Mouse (Mus musculus) c-Kit-positive CD71-positive TER-119-positive erythroid progenitor cells, embryonic 14.5 days (primary cell): Measurements from ENCODE around the gene Rad51b.

ENCODE experiments used
- DNase-seq: peaks from one replicate; pipeline ENCODE4 v3.0.0-alpha.2; 2013; ENCODE audit warnings: low spot score

Rad51b gene

DNA sequence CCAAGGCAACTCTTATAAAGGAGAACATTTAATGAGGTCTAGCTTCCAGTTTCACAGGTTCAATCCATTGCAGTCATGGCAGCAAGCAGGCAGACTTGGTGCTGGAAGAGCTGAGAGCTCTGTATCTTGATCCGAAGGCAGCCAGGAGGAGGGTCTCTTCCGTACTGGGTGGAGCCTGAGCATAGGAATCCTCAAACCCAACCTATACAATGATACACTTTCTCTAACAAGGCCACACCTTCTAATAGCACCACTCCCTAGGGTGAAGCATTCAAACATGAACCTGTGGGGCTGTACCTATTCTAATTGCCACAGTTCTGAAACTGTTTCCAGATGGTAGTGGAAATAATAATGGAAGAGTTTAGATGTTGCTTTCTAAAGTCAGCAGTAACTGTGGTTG lies 33.5 kb downstream of the Rad51b start:
- DNase-seq, result no peak

DNA sequence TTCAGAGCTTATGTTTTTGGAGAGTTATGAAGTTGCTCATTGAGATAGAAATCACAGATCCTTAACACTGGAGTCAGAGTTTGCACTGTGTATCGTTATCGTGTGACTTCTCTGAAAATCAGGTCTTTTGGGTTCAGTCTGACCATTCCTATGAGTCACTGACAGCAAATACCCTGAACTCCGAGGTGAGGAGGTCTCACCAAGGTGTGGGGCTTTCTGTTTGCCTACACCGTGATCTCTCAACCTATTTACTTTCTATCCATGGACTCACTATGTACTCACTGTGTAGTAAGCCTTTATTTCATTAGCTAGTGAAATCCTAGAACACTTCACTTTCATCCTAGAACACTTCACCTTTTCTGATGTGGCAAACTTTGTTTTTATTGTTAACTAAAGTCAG lies 34.6 kb downstream of the Rad51b start:
- DNase-seq, result no peak

DNA sequence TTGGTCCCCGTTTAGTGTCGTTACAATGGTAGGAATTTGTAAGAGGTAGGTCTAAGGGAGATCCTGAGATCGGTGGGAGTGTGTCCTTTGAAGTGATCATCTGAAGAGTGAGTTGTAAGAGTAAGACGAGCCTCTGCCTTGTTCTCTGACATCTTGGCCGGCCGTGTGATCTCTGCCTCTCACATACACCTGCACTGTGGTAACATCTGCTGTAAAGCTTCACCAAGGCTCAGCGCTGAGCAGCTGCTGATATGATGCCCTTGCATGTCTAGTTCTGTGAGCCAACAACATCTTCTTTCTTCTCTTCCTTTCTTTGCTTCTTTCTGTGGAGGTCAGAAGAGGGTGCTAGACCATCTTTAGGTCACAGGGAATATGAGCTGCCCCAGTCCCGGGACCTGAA lies 41.7 kb downstream of the Rad51b start:
- no peak for DNase-seq

DNA sequence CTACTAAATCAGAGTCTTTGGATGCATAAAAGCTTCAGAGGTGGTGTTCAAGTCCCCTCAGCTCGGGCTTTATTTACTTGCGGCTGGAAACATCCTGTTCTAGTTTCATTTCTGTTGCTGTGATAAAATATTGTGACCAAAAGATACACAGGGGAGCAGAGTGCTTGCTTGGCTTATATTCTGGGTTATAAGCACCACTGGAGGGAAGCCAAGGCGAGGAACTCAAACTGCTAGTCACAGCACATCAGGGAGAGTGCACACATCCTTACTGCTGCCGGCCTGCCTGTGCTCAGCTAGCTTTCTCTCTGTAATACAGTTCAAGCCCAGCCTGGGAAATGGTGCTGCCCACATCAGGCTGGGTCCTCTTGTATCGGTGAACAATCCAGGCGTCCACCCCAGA lies 43.4 kb downstream of the Rad51b start:
- DNase-seq, result no peak

DNA sequence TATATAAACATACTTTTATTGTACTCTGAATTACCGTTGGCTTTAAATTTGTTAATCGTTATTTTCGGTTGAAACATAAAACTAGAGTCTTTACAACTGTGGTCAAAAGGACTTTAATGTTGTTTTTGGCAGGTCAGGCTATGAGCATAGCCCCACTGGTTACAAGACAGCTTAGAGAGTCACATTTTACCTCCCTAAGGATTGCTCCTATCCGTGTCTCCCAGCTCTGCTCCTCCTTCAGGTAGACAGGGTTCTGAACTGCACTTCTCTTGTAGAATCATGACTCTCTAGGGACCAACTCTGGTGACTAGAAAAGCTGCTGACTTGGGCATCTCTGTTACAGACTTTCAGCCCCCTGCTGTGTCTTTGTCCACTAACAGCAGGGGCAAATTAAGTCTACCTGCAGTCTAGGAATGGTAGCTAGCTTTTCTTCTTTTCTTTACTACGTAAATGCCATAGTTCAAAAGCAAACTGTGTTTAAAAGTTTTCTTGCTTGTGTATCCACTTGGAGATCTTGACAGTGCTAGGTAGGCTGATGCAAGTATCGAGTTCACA lies 44.3 kb downstream of the Rad51b start:
- no peak for DNase-seq

DNA sequence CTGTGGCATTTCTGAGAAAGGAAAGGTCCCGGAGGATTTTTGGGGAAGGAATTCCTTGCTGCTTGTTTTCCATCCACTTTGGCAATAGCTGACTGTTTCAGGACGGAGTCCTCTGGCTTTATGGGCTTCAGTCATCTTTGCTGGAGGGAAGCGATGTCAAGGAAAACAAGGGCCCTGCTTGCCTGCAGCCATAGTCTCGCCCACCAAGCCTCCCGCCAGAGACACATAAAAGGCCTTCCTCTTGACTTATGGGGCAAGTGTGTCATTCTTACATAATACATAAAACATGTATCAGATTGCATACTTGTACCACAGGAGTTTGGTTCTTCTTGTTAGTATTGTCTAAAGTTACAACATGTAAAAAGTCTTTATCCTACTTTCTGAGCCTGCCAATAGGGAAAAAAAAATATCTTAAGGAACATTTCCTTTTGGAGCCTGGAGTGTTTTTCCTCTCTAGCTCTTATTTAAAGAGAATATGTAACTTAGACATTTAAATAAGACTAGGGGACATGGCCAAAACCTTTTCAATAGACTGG lies 49.2 kb downstream of the Rad51b start:
- DNase-seq, result no peak

DNA sequence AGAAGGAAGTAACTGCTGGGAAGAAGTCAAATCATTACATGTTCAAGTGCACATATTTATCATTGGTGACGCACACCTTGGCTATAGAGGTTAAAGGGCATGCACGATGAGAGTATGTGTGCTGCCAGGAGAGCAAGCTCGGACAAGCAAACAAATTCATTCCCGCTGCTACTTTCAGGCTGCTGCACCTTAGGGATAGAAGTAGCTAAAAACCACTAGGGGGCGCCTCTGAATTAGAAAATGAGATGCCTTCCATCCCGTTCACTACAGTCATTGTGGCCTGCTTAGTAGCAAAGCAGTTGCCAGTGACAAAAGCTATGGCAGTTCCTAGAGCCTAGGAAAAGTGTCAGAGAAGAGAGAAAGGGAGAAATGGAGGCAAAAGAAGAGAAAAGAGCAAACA lies 50.6 kb downstream of the Rad51b start:
- DNase-seq, result peak; percentile 54

DNA sequence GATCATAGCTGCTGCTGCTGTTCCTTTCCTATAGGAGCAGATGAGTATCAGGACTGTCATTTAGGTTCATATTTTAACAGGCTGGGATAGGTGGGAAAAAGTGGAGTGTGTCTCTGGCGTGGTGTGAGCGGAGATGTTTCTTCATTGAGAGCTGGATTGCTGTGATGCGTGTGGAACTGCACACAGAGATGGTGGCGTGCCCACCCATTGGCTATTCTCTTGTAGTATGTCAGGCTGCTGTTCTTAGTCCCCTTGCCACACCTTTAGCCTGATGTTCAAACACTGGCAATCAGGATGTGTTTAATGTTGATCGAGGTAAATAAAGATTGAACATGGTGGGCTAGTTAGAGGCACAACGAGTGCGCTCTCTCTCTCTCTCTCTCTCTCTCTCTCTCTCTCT lies 54.4 kb downstream of the Rad51b start:
- DNase-seq, result no peak

DNA sequence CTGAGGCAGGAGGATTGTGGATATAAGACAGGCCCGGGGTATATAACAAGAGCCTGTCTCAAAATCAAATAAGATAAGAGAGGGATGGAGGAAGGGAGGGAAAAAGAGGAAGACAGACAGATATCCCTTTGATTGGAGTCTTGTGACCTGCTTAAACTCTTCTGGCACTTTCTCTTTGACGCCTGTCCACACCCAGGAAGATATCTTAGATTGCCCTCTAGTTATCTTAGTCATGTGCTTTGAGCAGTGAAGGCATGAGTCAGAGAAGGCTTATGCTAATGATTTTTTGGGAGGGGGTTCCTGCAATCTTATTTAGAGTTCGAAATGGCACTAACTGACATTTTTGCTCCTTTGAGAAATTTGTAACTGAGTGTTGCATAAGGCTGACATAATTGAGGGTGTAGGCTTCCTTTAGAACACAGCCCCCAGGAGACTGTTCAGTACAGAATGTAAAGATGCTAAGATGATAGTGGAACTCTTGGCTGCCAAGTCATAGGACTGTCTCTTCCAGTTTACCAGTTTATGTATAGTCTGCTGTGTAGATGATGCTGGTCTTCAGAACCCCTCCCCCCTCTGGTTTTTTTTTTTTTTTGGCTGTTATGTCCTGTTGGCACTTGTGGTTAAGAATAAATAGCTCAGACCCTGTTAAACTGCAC lies 55.1 kb downstream of the Rad51b start:
- DNase-seq, result no peak

DNA sequence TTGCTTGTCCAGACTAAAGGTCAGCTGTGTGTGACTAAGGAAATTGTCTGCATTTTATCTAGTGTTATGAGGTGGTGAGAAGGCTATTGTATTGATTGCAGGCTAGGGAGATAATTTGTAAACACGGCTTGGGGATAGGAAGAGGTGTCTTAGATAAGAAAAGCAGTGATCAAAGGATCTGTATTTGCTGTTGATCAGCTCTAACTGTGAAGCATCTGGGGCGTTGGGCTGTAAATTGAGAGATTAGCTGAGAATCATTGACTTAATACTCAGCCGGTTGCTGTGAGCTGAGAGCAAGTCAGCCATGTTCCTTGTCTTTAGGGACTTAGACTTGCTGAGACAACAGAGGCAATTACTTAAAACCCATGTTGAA lies 55.6 kb downstream of the Rad51b start:
- DNase-seq, result no peak

DNA sequence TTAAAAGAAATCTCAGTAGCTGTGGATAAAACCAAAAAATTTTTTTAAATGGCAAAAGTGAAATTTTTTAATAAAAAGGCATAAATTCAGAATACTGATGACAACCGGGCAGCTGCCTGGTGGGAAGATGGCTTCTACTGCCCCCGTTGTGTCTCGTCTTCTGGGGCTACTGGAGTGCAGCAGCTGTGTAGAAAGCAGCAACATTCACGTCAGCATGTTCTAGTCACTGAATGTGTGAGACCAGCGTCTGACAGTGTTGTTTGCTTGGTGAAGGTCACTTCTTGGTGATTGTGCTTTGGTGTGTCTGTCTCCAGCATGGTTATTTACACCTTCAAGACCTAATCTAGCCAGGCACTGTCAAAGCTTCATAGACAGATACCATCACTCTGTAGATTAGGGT lies 56.3 kb downstream of the Rad51b start:
- DNase-seq, result no peak

DNA sequence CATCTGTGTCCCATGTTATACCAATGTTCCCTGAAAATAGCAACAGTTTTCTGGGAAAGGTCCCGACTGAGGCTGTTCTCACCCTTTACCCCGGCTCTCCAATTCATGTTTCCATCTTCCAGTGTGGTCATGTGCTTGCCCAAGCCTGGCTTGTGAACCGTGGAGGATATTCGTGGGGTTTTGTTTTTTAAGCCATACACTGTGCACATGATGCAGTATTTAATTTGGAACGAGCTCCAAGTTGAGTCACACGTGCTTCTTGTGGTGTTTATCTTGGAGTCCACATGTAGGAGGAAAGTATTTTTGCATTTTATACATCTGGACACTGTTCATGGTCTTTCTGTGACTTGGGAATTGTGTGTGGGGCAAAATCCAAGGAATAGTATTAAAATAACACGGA lies 57.5 kb downstream of the Rad51b start:
- no peak for DNase-seq

DNA sequence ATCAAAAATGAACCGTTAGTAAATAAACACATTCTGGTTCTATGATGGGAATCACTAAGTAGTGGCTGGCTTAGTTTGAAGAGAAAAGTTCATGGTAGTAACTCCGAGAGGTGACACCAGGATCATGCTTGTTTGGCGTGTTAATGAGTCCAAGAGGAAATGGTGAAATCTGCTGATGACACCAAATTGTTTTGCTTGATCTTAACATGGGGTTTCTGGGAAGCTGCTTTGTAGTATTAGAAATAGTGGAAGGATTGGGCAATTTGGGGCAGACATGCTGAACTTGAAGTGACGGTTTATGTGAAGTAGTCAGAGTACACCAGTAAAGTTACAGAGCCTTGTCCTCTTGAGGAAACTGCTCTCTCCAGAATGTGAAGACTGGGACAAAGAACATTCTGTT lies 59.1 kb downstream of the Rad51b start:
- DNase-seq, result no peak

DNA sequence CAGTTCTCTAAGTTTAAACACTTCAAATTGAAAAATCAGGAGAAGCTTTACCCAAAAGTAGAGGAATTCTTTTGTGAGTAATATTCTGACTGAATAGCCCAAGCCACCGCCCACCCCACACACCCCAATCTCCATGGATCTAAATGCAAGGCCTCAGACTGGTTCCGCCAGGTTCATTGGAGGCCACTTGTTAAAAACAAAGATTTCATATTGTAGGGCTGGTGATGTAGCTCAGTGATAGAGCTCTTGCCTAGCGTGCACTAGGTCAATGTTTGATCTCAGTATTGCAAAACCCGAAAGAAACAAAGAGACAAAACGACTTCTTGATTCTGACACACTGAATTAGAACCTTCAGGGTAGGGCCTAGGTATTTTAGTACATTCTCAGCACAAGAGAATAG lies 60.5 kb downstream of the Rad51b start:
- DNase-seq, result no peak

DNA sequence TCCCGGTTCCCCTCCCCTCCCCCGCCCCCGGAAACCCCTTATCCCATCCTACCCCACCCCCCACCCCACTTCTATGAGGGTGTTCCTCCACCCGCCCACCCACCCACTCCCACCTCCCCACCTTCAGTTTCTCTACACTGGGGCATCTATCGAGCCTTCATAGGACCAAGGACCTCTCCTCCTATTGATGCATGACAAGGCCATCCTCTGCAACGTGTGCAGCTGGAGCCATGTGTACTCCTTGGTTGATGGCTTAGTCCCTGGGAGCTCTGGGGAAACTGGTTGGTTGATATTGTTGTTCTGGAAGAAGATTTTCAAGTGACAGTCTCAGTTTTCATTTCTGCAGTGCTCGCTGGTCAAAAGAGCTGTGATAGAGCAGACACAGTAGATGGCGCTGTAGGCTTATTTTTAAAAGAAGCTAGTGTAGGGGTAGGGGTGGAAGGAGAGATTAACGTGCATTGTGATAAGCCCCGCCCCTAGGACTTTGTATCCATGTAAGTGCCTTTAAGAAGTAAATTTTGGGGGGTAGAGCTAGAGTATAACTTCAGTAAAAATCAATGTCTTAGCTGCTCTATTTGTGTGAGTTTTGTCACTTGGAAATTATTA lies 61.6 kb downstream of the Rad51b start:
- peak; percentile 73 for DNase-seq

DNA sequence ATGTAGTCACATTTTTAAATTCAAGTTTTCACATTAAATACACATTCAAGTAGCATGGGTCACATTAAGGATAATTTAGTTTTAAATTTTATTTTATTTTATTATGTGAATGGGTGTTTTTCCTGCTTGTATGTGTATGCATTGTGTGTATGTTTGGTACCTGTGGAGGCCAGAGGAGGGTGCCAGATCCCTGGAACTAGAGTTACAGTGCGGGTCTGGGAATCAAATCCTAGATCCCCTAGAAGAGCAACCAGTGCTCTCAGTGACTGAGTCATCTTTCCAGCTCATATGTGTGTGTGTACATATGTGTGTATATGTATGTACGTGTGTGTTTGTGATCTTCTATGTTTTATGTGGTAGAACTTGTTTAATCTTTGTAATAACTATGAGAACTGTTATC lies 62.3 kb downstream of the Rad51b start:
- no peak for DNase-seq

DNA sequence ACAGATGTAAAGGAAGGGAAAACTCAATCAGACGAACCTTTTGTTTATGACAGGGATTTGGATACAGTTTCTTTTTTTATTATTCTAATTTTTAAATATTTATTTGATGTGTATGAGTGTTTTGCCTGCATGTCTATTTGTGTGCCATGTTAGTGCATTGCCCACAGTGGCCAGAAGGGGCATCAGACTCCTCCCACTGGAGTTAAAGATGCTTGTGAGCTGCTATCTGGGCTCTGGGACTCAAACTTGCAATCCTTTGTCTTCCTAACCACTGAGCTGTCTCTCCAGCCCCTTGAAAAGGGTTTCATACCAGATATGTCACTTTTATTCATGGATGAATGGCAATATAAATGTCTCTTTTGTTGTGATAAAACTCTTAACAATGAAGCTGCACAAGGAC lies 65.1 kb downstream of the Rad51b start:
- peak; percentile 35 for DNase-seq

DNA sequence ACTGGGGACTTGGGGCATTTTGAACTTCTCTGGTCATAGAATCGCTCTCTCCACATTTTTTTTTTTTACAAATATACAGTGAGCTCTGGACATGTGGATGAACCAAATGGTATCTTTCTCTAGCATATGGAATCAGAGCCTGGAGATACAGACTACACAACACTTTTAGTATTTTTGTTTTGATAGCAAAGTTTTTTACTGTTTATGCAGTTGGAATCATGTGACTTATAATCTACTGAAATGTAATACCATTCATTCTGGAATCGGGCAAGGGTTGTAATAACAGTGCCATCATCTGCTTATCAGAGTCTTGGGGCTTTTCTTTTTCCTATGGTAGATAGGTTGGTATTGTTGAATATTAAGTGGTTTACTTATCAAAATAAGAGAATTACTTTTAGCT lies 67.2 kb downstream of the Rad51b start:
- DNase-seq, result no peak

DNA sequence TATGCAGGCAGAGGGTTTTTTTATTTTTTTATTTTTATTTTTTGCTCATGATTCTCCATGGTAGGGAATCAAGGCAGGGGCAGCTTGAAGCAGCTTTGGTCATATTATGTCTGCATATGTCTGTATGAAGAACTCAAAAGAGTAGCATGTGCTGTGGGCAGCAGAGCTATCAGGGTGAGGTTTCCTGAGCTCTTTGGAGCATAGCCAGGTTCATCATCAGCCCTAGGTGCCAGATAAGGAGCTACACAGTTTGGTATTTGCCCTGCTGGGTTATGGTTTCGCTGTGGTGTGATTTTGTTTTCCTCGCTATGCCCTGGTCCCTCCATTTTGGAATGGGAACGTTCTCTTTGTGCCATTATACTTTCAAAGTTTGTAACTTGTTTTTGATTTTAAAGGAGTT lies 71.7 kb downstream of the Rad51b start:
- no peak for DNase-seq

DNA sequence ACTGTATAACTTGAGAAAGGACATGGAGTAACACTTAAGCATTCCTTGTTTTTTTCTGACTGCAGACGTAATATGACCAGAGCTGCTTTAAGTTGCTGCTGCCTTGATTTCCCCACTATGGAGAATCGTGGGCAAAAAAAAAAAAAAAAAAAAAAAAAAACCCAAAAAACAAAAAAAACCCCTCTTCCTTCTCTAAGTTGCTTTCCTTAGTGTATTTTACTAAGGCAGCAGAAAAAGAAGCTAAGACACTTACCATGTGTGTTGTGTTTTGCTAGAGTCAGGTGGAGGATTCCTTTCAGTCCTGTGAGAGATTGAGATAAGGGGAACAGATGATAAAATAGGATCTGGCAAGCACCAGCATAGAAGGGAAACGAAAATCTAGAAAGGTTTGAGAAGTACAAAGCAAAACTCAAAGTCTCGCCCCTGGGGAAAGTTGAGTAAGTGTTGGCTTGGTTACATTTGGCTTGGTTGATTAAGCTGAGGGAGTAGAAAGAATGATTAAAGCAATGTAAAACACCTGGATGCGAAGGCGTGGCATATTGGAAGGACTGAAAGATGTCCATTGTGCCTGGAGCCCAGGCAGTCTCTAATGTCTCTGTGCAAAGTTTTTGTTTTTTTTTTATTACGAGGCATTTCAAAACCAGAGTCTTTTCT lies 72.6 kb downstream of the Rad51b start:
- no peak for DNase-seq

DNA sequence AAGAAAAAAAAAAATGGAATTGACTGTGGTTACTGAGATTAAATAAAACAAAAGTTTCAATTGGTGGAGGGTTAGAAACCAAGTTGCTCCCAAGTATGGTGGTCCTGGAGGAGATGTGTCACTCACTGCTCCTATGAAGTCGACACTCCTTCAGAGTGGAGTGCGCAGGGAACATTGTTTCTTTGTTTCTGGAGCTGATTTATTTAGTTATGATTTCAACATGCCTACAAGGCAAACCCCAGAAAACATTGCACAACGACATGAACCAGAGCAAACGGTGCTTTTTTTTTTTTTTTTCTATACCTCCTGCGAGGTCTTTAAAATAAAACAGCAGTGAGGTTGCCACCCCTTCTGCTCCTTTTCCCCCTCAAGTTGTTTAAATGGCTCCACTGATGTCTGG lies 75.6 kb downstream of the Rad51b start:
- no peak for DNase-seq

DNA sequence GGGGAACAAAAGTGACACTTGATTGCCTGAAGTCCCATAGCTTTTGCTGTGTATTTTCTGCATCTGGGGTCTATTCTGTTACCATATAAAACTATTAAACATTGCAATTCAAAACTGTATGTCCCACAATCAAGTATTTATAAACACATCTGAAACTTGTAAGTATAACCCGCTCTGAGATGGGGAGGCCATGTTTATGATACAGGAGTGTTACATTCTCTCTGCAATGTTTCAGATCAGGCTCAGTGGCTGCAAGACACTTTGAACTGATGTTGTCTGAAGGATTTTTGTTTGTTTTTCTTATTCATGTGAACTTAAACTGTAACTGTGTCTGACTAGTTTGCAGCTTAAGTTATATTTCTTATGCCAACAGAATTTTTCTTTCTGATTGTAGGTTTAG lies 80.3 kb downstream of the Rad51b start:
- no peak for DNase-seq

DNA sequence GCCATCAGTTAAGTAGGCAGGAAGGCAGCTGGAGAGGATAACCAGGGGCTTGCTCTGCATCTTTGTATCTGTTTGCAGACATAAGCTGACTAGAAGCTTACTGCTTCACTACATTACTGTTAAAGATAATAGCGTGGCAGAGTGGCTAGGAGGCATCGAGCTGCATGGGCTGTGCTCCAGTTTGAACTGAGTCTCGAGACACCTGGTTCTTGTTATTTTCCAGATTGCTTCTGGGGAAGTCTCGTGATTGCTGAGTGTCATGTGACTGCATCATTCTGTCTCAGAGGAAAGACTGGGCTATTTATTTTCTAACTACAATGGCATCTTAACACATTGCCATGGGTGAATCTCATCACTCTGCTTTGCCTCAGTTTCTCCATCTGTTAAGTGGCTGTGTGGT lies 80.8 kb downstream of the Rad51b start:
- DNase-seq, result no peak
